Mouse (Mus musculus) left cerebral cortex, adult 11 months (tissue): ENCODE data around the gene Ccdc96.

Experiments used
- DNase-seq: peaks from one replicate; pipeline ENCODE4 v3.0.0; 2022; ENCODE audit warnings: low spot score

Ccdc96 gene

GRCm38 (mm10) chr5:36526921-36527320, 42.5 kb downstream of the Ccdc96 start:
- no peak for DNase-seq

DNA sequence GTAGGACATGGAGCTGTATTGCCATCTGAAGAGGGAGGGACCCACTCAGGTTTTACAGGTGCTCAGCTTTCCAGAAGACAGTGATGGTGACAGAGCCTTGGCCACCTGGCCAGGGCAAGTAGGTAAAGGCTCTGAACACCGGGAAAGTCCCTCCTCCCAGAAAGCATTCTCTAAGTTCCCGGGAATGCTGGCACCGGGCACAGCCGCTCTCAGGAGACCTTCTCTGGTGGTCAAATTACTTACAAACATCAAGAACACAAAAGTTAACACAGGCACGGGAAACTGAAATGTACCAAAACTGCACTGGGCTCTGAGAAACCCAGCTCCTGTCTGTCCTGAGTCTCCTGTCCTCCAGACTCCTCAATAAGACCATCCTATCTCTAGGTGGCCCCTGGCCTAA, 45.3 kb downstream of the Ccdc96 start:
- no peak for DNase-seq

DNA sequence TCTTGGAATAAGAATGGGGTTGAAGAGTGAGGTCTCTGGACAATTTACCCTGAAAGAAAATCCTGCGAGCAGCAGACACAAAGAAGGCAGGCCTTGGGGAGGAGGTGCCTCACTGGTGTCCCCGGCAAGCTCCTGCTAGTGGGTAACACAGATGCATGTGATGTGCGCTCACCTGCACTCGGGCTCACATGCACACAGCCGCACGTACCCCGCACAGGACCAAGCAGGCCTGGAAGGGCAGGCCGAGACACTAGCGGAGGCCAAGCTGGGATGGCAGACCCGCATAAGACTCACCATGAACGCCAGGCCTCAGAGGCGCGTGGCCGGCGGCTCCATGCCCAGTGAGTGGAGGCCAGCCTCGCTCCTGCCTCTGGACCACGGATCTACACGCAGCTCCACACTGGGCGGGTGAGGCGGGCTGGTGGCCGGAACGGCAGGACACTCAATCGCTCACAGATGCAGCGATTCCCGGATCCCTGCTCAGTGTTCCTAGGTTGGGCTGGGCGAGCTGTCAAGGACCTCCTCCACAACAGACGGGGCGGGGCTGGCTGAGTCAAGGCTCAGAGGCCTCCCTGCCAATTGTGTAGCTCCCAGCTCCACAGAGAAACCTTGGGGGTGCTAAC, 45.9 kb downstream of the Ccdc96 start:
- DNase-seq, result peak; percentile 90

DNA sequence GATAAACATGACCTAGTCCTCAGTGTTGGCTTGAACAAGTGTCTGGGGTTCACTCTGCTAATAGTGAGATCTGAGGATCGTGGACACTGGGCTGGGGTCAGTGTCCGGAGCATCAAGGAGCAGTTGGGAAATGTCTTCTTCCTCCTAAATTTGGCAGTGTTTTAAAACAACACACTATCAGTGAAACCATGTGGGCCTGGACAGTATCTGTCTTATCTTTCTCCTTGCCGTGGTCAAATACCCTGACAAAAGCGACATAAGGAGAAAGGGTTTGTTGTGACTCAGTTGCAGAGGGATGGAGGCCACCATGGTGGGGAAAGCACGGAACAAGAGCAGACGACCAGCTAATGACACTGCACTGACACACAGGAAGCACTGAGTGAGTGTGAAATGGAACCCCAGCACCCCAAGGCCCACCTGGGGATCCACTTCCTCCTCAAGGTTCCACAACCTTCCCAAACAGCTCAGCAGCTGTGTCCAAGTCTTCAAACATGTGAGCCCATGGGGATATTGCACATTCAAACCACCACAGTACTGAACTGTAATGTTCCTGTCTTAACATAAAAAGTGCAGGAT, 50.2 kb downstream of the Ccdc96 start:
- DNase-seq, result no peak

DNA sequence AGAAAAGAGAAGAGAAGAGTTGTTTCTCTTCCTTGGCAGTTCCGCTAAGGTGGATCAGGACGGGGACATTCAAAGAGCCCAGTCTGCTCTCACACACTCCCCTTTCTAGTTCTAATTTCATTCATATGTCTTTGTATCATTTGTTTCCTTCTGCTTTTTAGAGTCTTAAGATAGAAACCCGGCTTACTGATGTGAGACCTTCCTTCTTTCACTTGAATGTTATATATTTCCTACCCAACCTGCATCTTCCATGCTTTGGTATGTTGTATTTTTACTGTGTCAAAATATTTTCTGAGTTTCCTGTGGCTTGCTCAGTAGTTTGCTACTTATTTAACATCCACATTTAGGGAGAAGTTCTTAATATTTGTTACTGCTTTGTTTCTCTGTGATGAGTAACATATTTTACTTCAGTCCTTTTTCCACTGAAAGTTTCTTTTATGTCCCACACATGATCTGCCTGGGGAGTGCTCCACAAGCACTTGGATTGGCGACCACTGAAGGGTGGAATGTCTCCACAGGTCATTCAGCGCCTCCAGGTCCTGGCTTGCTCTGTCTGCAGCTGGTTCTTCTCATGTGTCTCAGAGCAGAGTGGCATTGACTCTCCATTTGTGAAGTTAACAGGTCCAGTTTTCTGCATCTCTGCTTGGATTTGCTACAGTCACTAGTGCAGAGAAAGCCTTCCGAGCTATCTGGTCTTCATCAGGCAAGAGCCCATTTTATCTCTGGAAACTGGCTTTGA, 51.2 kb downstream of the Ccdc96 start:
- DNase-seq, result no peak

DNA sequence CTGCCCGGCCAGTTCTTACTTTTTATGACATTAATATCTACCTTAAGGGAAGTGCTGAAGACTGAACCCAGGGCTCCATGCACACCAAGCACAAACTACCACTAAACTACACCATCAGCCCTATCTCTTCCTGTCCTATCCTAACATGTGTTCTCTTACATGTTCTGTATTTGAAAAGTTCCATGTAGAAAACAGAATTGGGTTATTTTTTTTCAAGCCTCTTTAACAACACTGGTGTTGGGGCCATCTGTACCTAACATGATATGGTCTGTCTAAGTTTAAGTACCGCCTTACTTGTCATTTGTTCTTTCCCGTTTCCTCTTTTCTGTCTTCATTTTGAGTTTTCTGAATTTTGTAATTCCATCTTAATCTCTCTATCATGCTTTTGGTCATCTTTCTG, 52.0 kb downstream of the Ccdc96 start:
- no peak for DNase-seq
